Comparison of ENCODE assay signal across 20 mouse cellular contexts in genomic region chr15:80939401-80939800, GRCm38 (mm10). TPM values are rescaled to one million over a fixed set of nuclear protein-coding genes. Genes with fewer than 3 reads are reported as not detected.
DNase-seq lines count a peak whose midpoint lies in the region; TF ChIP-seq lines count a peak whose summit lies in the region.
"Had no signal": no experiment of that assay in that cellular context is flagged by ENCODE, and none has a peak within 500 bp of the region (broad histone marks: within the 10 kb centered on the region; RNA-seq: fewer than 3 reads in every experiment).

No protein-coding gene starts in this region.

- H3K36me3 ChIP-seq in thymus, adult 2 months (ENCODE audit: control insufficient read depth, insufficient read depth, low read length) = no peaks in the 10 kb centered on the region
- H3K36me3 ChIP-seq in CH12.LX (replicated peaks in 1 of 2; ENCODE audit: control insufficient read depth in 1 of 2, insufficient read depth in 1 of 2, low read length in 1 of 2) = peaks cover 6 to 35% of the 10 kb centered on the region in 2 experiments
- H3K36me3 ChIP-seq in splenic B cell, adult 2 months (ENCODE audit: control insufficient read depth, insufficient read depth, low read length, poor library complexity, severe bottlenecking) = no peaks in the 10 kb centered on the region; the same call in 1 of the 2 replicates

- TF ChIP-seq RAD21 in CH12.LX (IDR thresholded peaks at IDR 0.05; ENCODE audit: low read depth, low read length) = no peak

- no peak overlapping the region for H3K9ac ChIP-seq in CH12.LX (ENCODE audit: insufficient read depth, low read depth)

- no peak; the same call in 1 of the 2 replicates for TF ChIP-seq EP300 in CH12.LX (IDR thresholded peaks at IDR 0.05; ENCODE audit: low read length)

- H3K79me2 ChIP-seq in CH12.LX (replicated peaks; ENCODE audit: control insufficient read depth, extremely low read depth, insufficient read depth, poor library complexity, severe bottlenecking) = no peaks in the 10 kb centered on the region

- WGBS in thymus, adult 2 months = 93% methylated on average over 5 of the region's 5 CpGs

- TF ChIP-seq CTCF in thymus, adult 2 months (IDR thresholded peaks at IDR 0.05; ENCODE audit: borderline replicate concordance, control insufficient read depth, extremely low read depth, insufficient read depth, low read length, poor library complexity) = no peak
- TF ChIP-seq CTCF in CH12.LX (conservative IDR thresholded peaks at IDR 0.05 in 1 of 2, IDR thresholded peaks at IDR 0.05 in 1 of 2; ENCODE audit: low read depth in 2 of 2, low read length in 2 of 2) = no peak

- peaks cover 35% of the 10 kb centered on the region for H3K4me1 ChIP-seq in thymus, adult 2 months (replicated peaks; ENCODE audit: control insufficient read depth, insufficient read depth, low read length)
- H3K4me1 ChIP-seq in CH12.LX (ENCODE audit: control insufficient read depth in 1 of 2, insufficient read depth in 2 of 2) = peaks cover 24 to 67% of the 10 kb centered on the region in 2 experiments

- H3K27ac ChIP-seq in thymus, adult 2 months (ENCODE audit: control insufficient read depth, insufficient read depth, low read length) = peak overlapping the region; percentile 4; the same call in 1 of the 2 replicates
- H3K27ac ChIP-seq in CH12.LX (ENCODE audit: insufficient read depth, low read depth) = peak overlapping the region; percentile 59; the same call in 1 of the 2 replicates

- H3K4me3 ChIP-seq in thymus, adult 2 months (ENCODE audit: control insufficient read depth, insufficient read depth, low read length) = no peak overlapping the region
- no peak overlapping the region for H3K4me3 ChIP-seq in CH12.LX (replicated peaks in 1 of 3; ENCODE audit: low read depth in 2 of 3, low read length in 2 of 3, poor library complexity in 1 of 3)

- no peaks in the 10 kb centered on the region for H3K9me3 ChIP-seq in CH12.LX (replicated peaks; ENCODE audit: low read length)
- H3K9me3 ChIP-seq: G1E had no signal

- dilution Hi-C loops in CH12.LX (cut with MboI; ENCODE audit: extremely low pct_ligation_motif_present, extremely low pct_unique_long_range_greater_than_20kb, low sequenced_read_pairs) = no loop called here

- no peaks in the 10 kb centered on the region for H3K27me3 ChIP-seq in thymus, adult 2 months (ENCODE audit: control insufficient read depth, insufficient read depth, low read length)
- no peaks in the 10 kb centered on the region for H3K27me3 ChIP-seq in CH12.LX (replicated peaks)
- H3K27me3 ChIP-seq in splenic B cell, adult 2 months (ENCODE audit: control insufficient read depth, insufficient read depth, low read length, poor library complexity, severe bottlenecking) = no peaks in the 10 kb centered on the region
- H3K27me3 ChIP-seq: Patski had no signal

- DNase-seq in heart, adult 11 months = peak; percentile 67
- DNase-seq in heart, adult 8-10 months (ENCODE audit: low spot score) = no peak
- DNase-seq in thymus, adult 2 months = no peak
- no peak for DNase-seq in thymus, postnatal 36 days
- peak; percentile 58 for DNase-seq in CH12.LX (ENCODE audit: extremely low read depth)
- peak; percentile 12 for DNase-seq in splenic B cell, adult 2 months (ENCODE audit: low read depth, low spot score)
- DNase-seq in cerebellum, postnatal 4 days (ENCODE audit: low spot score in 2 of 2) = no peak
- no peak for DNase-seq in embryo, embryonic 11 days
- DNase-seq: adrenal gland, adult 2 months; adrenal gland, adult 8-10 months; adrenal gland, postnatal 10 days; adrenal gland, postnatal 14 days; adrenal gland, postnatal 25 days; adrenal gland, postnatal 36 days; B cell, adult 2 months; cerebellum, adult 11 months; cerebellum, adult 11-12 months; cerebellum, adult 18-20 months had no signal

- no peak for TF ChIP-seq POLR2A in thymus, adult 2 months (IDR thresholded peaks at IDR 0.05; ENCODE audit: control insufficient read depth, extremely low read depth, insufficient read depth, low read length, poor library complexity)
- TF ChIP-seq POLR2A in CH12.LX (IDR thresholded peaks at IDR 0.05; ENCODE audit: low read depth, low read length) = no peak

- peak overlapping the region; percentile 58 for H3K4me2 ChIP-seq in CH12.LX (ENCODE audit: insufficient read depth, low read depth, poor library complexity, severe bottlenecking)

- in situ Hi-C loops in CH12.LX (cut with MboI; ENCODE audit: low pct_ligation_motif_present, low pct_unique_long_range_greater_than_20kb, low sequenced_read_pairs) = no loop called here

TF ChIP-seq in CH12.LX, 34 proteins besides CTCF, POLR2A, EP300 and RAD21:
- peak; percentile 93 for TF ChIP-seq BHLHE40 (IDR thresholded peaks at IDR 0.05; ENCODE audit: low read depth, low read length)
- no peak for TF ChIP-seq IRF4 (IDR thresholded peaks at IDR 0.05; ENCODE audit: low read depth, low read length)
- TF ChIP-seq ZNF384 (IDR thresholded peaks at IDR 0.05; ENCODE audit: low read depth, low read length) = no peak
- peak; percentile 81 for TF ChIP-seq ETS1 (conservative IDR thresholded peaks at IDR 0.05; ENCODE audit: low read depth, low read length)
- no peak for TF ChIP-seq ZC3H11A (IDR thresholded peaks at IDR 0.05; ENCODE audit: low read depth, low read length)
- TF ChIP-seq MEF2A (IDR thresholded peaks at IDR 0.05; ENCODE audit: borderline replicate concordance, low read depth, low read length) = no peak
- no peak for TF ChIP-seq MAZ (IDR thresholded peaks at IDR 0.05; ENCODE audit: low read depth, low read length)
- no peak for TF ChIP-seq JUN (IDR thresholded peaks at IDR 0.05; ENCODE audit: insufficient read depth, low read depth, low read length)
- TF ChIP-seq TCF12 (IDR thresholded peaks at IDR 0.05; ENCODE audit: low read depth, low read length) = peak; percentile 37; the same call in 1 of the 2 replicates
- TF ChIP-seq ELF1 (IDR thresholded peaks at IDR 0.05; ENCODE audit: low read depth, low read length) = no peak

RNA-seq across cellular contexts. Expression of gene Adsl, which starts 8.9 kb away (rescaled TPM):
- total RNA-seq in heart, adult 8-10 months (2022) = 10 to 100 TPM; 73.6 to 84.8 (median 76.1) TPM
- polyA plus RNA-seq in thymus, adult 2 months (2012; rRNA removed) = 93.3 and 105 TPM in 2 replicates
- total RNA-seq in CH12.LX (2012; rRNA removed) (226 and 274 TPM in 2 replicates), CH12.LX (2014; rRNA removed) (341 and 356 TPM in 2 replicates)
- polyA plus RNA-seq in CH12.LX (2012; ENCODE audit: insufficient read length, low read depth) = 276 and 286 TPM in 2 replicates

RNA-seq across cellular contexts. Expression of gene Sgsm3, which starts 38.2 kb away (rescaled TPM):
- 10 to 100 TPM; 11.0 to 14.6 (median 11.7) TPM for total RNA-seq in heart, adult 8-10 months (2022)
- 18.4 and 18.5 TPM in 2 replicates for polyA plus RNA-seq in thymus, adult 2 months (2012; rRNA removed)
- total RNA-seq in CH12.LX (2012; rRNA removed) (25.5 and 29.5 TPM in 2 replicates), CH12.LX (2014; rRNA removed) (14.4 and 15.5 TPM in 2 replicates)
- 15.0 and 19.9 TPM in 2 replicates for polyA plus RNA-seq in CH12.LX (2012; ENCODE audit: insufficient read length, low read depth)

Comparison
In these comparisons a context has a peak if more than half of its experiments do, and no peak if none do; other contexts are left out.
1. DNase-seq: peak in heart, adult 11 months (single experiment), CH12.LX (single experiment) and splenic B cell, adult 2 months (single experiment); none in heart, adult 8-10 months (single experiment), thymus, adult 2 months (single experiment), thymus, postnatal 36 days (0 of 2), cerebellum, postnatal 4 days (0 of 2) and embryo, embryonic 11 days (single experiment).